Mouse (Mus musculus): Measurements from ENCODE around the gene Hbp1.

- TF ChIP-seq POLR2A (IDR thresholded peaks at IDR 0.05; ENCODE audit: control insufficient read depth, low read depth, low read length) (no peak), CTCF (IDR thresholded peaks at IDR 0.05; ENCODE audit: control insufficient read depth, insufficient read depth, insufficient replicate concordance, low read depth, low read length) (no peak)
These were observed 36.1 kb upstream of the Hbp1 start for GRCm38 (mm10) chr12:31986463-31986862.

All from testis, adult 2 months (tissue).